Mouse (Mus musculus) spleen, adult 12 weeks (tissue): ENCODE measurements at regions not wholly inside any gene's neighbourhood (a gene's known extent, or its start where the extent isn't known, plus 50 kb on each side); places are given as distances from the start of the nearest gene placed in this dataset.

ENCODE experiments used
- DNase-seq: peaks from one replicate; pipeline ENCODE4 v3.0.0; 2022; ENCODE audit warnings: low spot score

GRCm38 (mm10) chr15:63724543-63725186 lies 120.3 kb downstream of the Gsdmc2 start:
- no peak for DNase-seq

GRCm38 (mm10) chr15:63722991-63723390 lies 122.0 kb downstream of the Gsdmc2 start:
- DNase-seq = no peak

GRCm38 (mm10) chr15:63721669-63722357 lies 123.2 kb downstream of the Gsdmc2 start:
- peak; percentile 56 for DNase-seq

- DNase-seq = no peak
These were observed 127.2 kb downstream of the Gsdmc2 start for GRCm38 (mm10) chr15:63717812-63718211.

- no peak for DNase-seq
These were observed 131.3 kb downstream of the Gsdmc2 start for GRCm38 (mm10) chr15:63713697-63714096.

GRCm38 (mm10) chr15:63710381-63710780 lies 134.6 kb downstream of the Gsdmc2 start:
- DNase-seq = no peak

GRCm38 (mm10) chr15:63709270-63709933 lies 135.6 kb downstream of the Gsdmc2 start:
- DNase-seq = no peak

- DNase-seq = no peak
These were observed 140.3 kb downstream of the Gsdmc2 start for GRCm38 (mm10) chr15:63704636-63705035.

- no peak for DNase-seq
These were observed 147.1 kb downstream of the Gsdmc2 start for GRCm38 (mm10) chr15:63697831-63698230.

GRCm38 (mm10) chr15:63694150-63694549 lies 150.8 kb downstream of the Gsdmc2 start:
- no peak for DNase-seq

GRCm38 (mm10) chr15:63693561-63693960 lies 151.4 kb downstream of the Gsdmc2 start:
- DNase-seq = no peak

- DNase-seq = no peak
These were observed 152.3 kb downstream of the Gsdmc2 start for GRCm38 (mm10) chr15:63692491-63693295.

GRCm38 (mm10) chr15:63689788-63690575 lies 155.0 kb downstream of the Gsdmc2 start:
- no peak for DNase-seq

- DNase-seq = no peak
These were observed 157.1 kb downstream of the Gsdmc2 start for GRCm38 (mm10) chr15:63687852-63688251.

GRCm38 (mm10) chr15:63686954-63687562 lies 157.9 kb downstream of the Gsdmc2 start:
- no peak for DNase-seq

- DNase-seq = no peak
These were observed 164.7 kb downstream of the Gsdmc2 start for GRCm38 (mm10) chr15:63679984-63680925.

- no peak for DNase-seq
These were observed 166.1 kb downstream of the Gsdmc2 start for GRCm38 (mm10) chr15:63678921-63679320.

- no peak for DNase-seq
These were observed 169.4 kb downstream of the Gsdmc2 start for GRCm38 (mm10) chr15:63675491-63676036.

- no peak for DNase-seq
These were observed 170.6 kb downstream of the Gsdmc2 start for GRCm38 (mm10) chr15:63674404-63674803.

- no peak for DNase-seq
These were observed 173.9 kb downstream of the Gsdmc2 start for GRCm38 (mm10) chr15:63671081-63671480.
